Mouse (Mus musculus) heart, embryonic 11.5 days (tissue): ENCODE data around the gene Serping1. TPM values are rescaled to one million over a fixed set of nuclear protein-coding genes. Genes with fewer than 3 reads are reported as not detected.

Experiments used
- ATAC-seq: fragments of 200-750 bp; cut with Nextera tagmentation; replicated peaks from 2 replicates; pipeline ENCODE4 v1.8.0; 2017; ENCODE audit warnings: moderate library complexity; ENCODE audit not compliant: insufficient number of reproducible peaks, low FRiP score, low TSS enrichment
- H3K27ac ChIP-seq: fragments of 300-500 bp; sonication (generic); 2 replicates; pipeline ENCODE4 v1.5.1; 2014; ENCODE audit warnings: mild to moderate bottlenecking, low read depth, low read length
- H3K27me3 ChIP-seq: fragments of 300-500 bp; sonication (generic); 2 replicates; pipeline ENCODE4 v1.6.1; 2014; ENCODE audit warnings: mild to moderate bottlenecking, low read length, mixed read lengths; ENCODE audit not compliant: control insufficient read depth, insufficient read depth
- H3K36me3 ChIP-seq: fragments of 300-500 bp; sonication (generic); 2 replicates; pipeline ENCODE4 v1.6.1; 2014; ENCODE audit warnings: mild to moderate bottlenecking, low read length, moderate library complexity, mixed read lengths; ENCODE audit not compliant: control insufficient read depth, insufficient read depth
- H3K4me1 ChIP-seq: fragments of 300-500 bp; sonication (generic); 2 replicates; pipeline ENCODE4 v1.6.1; 2014; ENCODE audit warnings: low read length; ENCODE audit not compliant: control insufficient read depth, insufficient read depth
- H3K4me2 ChIP-seq: fragments of 300-500 bp; sonication (generic); 2 replicates; pipeline ENCODE4 v1.6.1; 2014; ENCODE audit warnings: mild to moderate bottlenecking, moderate library complexity
- H3K4me3 ChIP-seq: fragments of 300-500 bp; sonication (generic); 2 replicates; pipeline ENCODE4 v1.5.1; 2014; ENCODE audit warnings: low read depth, low read length
- H3K9ac ChIP-seq: fragments of 300-500 bp; sonication (generic); 2 replicates; pipeline ENCODE4 v1.6.1; 2014; ENCODE audit warnings: mild to moderate bottlenecking, low read depth, low read length, moderate library complexity
- H3K9me3 ChIP-seq: fragments of 300-500 bp; sonication (generic); replicated peaks from 2 replicates; pipeline ENCODE4 v1.6.1; 2016; ENCODE audit warnings: low read length; ENCODE audit not compliant: control insufficient read depth
- WGBS: fragments of 180-500 bp; shearing (Covaris S2); extraction: QIAGEN DNeasy Blood & Tissue Kit; methylation state at CpG from one replicate; pipeline ENCODE4 v1.1.7; 2014; ENCODE audit not compliant: insufficient replicate concordance; 5-methylcytosine and 5-hydroxymethylcytosine counted together
- polyA plus RNA-seq: library from polyadenylated mRNA; unstranded; fragments of >200 nt; fragmentation: Nextera tagmentation; extraction: Ambion mirVana; gene quantifications from 2 replicates; pipeline ENCODE4 v1.2.1, GENCODE M21; 2014

The Serping1 gene
- polyA plus RNA-seq, 1 experiment from 2014 or later = 41.8 TPM

DNA sequence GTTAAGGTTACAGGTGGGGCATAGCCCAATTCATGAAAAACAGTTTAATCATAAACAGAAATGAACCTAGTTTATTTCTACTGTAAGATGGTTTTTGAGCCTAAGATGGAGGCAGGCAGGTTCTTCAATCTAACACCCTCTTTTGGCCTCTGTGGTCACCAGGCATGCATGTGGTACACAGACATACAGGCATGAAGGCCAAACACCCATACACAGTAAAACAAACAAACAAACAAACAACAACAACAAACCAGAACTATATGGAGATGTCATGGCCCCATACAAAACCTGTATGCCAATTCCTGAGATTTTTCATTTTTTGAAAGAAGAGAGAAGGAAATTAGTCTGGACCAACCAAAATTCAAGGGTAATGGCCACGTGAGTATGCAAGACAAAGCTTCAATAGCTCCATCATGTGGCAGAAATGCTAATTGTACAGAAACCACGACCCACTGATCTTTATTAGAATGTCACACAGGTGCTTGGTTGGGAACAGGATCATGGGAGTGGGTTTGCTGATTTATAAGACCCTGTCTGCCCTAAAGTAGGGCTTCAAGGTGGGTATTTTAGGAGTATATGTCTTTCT is 16.6 kb downstream of the Serping1 start:
- H3K9ac ChIP-seq = no peak overlapping the region
- H3K4me2 ChIP-seq = no peak overlapping the region
- no peak overlapping the region for H3K4me3 ChIP-seq
- H3K27ac ChIP-seq = no peak overlapping the region
- no peak for ATAC-seq
- no peaks in the 10 kb centered on the region for H3K4me1 ChIP-seq
- H3K36me3 ChIP-seq = no peaks in the 10 kb centered on the region
- WGBS = 2% methylated on average over 2 of the region's 2 CpGs
- no peaks in the 10 kb centered on the region for H3K9me3 ChIP-seq
- H3K27me3 ChIP-seq = no peaks in the 10 kb centered on the region

DNA sequence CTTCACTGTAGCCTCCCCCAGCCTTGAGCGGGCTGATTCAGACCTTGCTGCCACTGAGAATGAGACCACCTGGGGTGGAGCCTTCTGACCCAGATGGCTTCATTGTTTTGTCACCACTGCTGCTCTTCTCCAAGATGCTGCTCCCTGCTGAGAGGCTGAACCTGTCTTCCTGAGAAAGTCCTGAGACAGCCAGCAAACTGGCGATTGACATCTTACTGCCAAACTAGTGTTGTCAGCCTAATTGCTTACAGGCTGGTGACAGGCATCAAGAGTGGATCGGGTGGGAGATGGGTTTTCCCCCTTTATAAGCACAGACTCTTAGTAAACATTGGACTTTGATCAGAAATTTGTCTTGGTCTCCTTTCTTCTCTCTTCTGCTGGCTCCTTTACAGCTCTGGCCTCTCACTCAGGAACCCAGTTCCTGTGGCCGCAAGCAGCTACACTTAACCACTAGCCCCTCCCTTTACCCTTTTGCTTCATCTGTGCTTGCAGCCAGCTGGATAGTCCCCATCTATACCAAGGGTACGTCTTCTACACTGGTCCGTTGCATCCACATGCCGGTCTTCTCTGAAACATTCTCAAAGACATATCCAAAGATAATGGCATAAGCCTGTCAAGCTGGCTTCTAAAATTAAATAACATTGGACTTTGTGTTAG is 18.1 kb downstream of the Serping1 start:
- ATAC-seq = no peak
- 52% methylated on average over 7 of the region's 7 CpGs for WGBS
- Histone ChIP-seq H3K36me3 (no peaks in the 10 kb centered on the region), H3K4me3 (no peak overlapping the region), H3K27ac (no peak overlapping the region), H3K27me3 (no peaks in the 10 kb centered on the region), H3K4me1 (no peaks in the 10 kb centered on the region), H3K9me3 (no peaks in the 10 kb centered on the region), H3K9ac (no peak overlapping the region), H3K4me2 (no peak overlapping the region)

DNA sequence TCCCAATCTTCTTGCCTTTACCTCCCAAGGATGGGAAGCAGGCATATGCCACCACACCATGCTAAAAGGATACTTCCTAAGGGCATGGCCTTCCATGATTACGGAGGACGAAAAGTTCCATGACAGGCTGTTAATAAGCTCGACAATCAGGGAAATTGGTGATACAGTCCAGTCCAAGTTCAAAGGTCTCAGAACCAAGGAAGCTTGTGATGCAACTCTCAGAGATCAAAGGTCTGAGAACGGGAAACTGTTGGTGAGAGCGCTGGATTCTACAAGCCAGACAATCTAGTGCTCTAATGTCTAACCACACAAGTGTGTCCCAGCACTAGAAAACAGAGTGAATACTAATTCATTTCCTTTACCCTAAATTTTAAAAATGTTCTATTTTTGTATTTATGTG is 19.0 kb downstream of the Serping1 start:
- no peak overlapping the region for H3K27ac ChIP-seq
- no peaks in the 10 kb centered on the region for H3K4me1 ChIP-seq
- 68% methylated on average over 5 of the region's 5 CpGs for WGBS

DNA sequence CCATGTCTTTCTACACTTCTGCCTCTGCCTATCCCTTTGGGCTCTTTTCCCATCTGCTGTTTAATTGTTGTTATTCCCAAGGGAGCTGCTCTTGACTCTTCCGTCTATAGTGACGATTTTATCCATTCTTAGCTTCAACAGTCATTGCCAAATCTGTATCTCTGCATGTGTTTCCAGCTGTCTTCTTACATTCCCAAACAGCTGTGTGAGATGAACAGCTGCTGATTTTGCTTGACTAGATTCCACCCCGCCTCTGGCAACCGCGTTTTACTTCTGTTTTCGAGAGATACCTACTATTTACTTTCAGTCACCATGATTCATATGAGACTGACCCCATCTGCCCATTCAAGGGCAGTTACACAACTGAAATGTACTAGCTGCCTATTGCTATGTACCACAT is 25.1 kb downstream of the Serping1 start:
- Histone ChIP-seq H3K4me3 (no peak overlapping the region), H3K4me1 (no peaks in the 10 kb centered on the region; the same call in 1 of the 2 replicates), H3K27me3 (no peaks in the 10 kb centered on the region), H3K27ac (no peak overlapping the region), H3K36me3 (no peaks in the 10 kb centered on the region), H3K9ac (no peak overlapping the region), H3K4me2 (no peak overlapping the region), H3K9me3 (no peaks in the 10 kb centered on the region)
- no peak for ATAC-seq
- 69% methylated on average over 6 of the region's 6 CpGs for WGBS

More for the DNA sequence above, 19.0 kb downstream of the Serping1 start:
- H3K4me2 ChIP-seq = no peak overlapping the region
- H3K27me3 ChIP-seq = no peaks in the 10 kb centered on the region
- H3K9me3 ChIP-seq = no peaks in the 10 kb centered on the region
- H3K36me3 ChIP-seq = no peaks in the 10 kb centered on the region
- no peak overlapping the region for H3K9ac ChIP-seq
- no peak for ATAC-seq
- no peak overlapping the region for H3K4me3 ChIP-seq

DNA sequence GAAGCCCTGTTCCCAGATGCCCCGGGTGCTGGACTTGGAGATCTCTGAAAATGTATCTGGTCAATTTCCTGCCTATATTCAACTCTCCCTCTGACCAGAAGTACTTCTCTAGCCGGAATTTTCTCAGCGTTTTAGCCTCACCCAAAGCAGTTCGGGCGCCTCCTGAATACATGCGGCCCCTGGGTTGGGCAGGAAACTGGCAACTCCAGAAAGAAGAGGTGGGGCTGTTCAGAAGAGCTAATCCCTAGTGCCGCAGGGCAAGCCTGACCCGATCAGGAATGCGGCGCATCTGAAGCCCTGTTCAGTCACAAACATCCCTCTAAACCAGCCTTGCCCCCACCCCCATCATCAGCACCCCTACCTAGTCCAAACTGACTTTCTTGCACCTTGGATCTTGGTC is 31.1 kb downstream of the Serping1 start:
- Histone ChIP-seq H3K9me3 (no peaks in the 10 kb centered on the region), H3K4me1 (peaks cover 38% of the 10 kb centered on the region), H3K4me2 (peak overlapping the region; percentile 93), H3K27me3 (no peaks in the 10 kb centered on the region), H3K36me3 (no peaks in the 10 kb centered on the region; the same call in 1 of the 2 replicates), H3K4me3 (peak overlapping the region; percentile 73), H3K9ac (peak overlapping the region; percentile 97), H3K27ac (peak overlapping the region; percentile 96)
- peak; percentile 32; the same call in 1 of the 2 replicates for ATAC-seq
- under 1% methylated on average over 10 of the region's 10 CpGs for WGBS

DNA sequence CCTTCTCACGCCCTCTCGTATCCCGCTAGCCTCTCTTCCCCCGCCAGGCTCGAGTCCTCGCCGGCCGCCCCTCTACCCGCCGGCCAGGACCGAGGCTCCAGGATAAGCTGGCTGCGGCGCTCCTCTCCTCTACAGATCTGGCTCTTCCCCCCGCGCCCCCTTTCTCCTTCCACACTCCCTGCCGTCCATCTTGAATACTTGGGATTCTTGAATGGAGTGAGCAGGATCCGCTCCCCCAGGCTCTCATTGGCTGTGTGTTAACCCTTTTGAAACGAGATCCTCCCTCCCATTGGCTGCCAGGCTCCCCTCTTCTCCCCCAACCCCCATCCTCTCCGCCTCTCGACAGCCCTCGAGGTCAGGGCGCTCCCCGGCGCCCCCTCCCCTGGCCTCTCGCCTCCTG is 31.7 kb downstream of the Serping1 start, which contains the start of gene Gm19426:
TSS of gene Gm19426 (minus strand) at position 95 of the 400 bp plus-strand sequence.
- Histone ChIP-seq H3K27me3 (no peaks in the 10 kb centered on the region), H3K9ac (peak within 1 kb of the TSS; percentile 97), H3K9me3 (no peaks in the 10 kb centered on the region), H3K36me3 (no peaks in the 10 kb centered on the region; the same call in 1 of the 2 replicates), H3K4me2 (peak within 1 kb of the TSS; percentile 93), H3K27ac (peak within 1 kb of the TSS; percentile 96), H3K4me1 (peaks cover 44% of the 10 kb centered on the region), H3K4me3 (peak within 1 kb of the TSS; percentile 73)
- peak; percentile 86 for ATAC-seq
- 2% methylated on average over 25 of the region's 25 CpGs for WGBS

DNA sequence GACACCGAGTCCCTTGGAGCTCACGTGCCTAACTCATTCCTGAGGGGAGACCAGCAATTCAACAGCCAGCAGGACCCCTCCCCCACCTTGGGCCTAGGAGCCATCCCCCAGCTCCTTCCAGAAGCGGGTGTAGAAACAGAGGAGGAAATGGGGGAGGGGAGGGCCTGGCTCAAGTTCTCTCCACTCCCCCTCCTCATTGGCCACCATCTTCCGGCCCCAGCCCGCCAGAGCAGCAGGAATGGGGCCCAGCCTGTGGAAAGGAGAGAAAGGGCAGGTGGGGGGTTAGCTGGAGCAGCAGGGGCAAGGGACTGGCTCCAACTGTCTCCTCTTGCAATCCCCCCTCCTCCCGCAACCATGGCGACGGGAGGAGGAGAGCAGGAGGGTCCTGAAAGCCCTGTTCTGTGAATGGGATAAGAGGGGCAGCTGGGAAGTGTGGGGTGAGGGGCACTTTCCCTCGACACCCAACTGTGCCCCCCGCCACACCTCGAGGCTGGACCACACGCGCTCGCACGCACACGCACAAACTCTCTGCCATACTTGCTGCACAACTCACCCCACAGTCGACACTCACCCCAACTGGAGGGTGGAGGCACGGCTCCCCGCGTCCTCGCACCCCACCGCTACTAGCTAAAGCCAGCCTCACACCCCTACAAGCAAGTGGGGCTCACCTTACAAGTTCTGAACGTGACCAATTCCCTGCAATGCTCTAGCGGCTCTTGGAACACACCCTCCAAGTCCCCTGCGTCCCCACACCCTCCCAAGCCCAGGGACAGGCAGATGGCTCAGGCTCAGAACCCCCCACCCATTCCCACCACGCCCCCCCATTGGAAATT is 32.6 kb downstream of the Serping1 start:
- WGBS = under 1% methylated on average over 25 of the region's 26 CpGs
- peaks cover 51% of the 10 kb centered on the region for H3K4me1 ChIP-seq

DNA sequence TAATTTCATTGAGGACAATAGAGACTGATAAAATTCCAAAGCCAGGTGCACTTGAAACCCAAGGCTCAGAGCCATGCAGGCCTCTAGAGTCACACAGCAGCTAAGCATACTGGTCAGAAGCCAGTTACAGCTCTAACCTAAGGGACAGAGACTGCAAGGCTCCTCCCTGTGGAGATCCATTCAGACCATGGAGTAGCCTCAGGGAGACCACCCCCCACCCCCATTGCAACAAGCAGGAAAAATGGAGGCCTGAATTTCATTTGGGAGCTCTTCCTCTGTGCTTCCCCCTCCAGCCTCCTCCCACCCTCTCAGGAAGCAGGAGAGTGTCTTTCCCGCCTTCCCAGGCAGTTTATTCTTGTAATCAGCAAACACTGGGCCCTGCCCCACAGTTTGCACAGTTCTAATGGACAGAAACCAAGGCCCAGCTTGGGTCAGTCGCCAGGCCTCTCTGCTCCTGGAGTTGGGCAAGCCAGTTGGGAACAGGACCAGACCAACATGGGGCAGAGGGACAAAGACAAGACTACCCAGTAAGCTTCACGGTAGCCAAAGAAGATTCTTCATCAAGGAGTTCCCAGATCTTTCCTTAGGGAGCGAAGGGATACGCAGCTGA is 33.3 kb downstream of the Serping1 start:
- Histone ChIP-seq H3K27me3 (no peaks in the 10 kb centered on the region), H3K4me2 (peak overlapping the region; percentile 93), H3K9me3 (no peaks in the 10 kb centered on the region), H3K9ac (peak overlapping the region; percentile 97), H3K27ac (peak overlapping the region; percentile 96), H3K4me3 (peak overlapping the region; percentile 73), H3K36me3 (no peaks in the 10 kb centered on the region; the same call in 1 of the 2 replicates), H3K4me1 (peaks cover 58% of the 10 kb centered on the region)
- ATAC-seq = no peak
- 3% methylated on average over 5 of the region's 5 CpGs for WGBS

More for the DNA sequence above, 32.6 kb downstream of the Serping1 start:
- Histone ChIP-seq H3K4me2 (peak overlapping the region; percentile 93), H3K9me3 (no peaks in the 10 kb centered on the region), H3K27me3 (no peaks in the 10 kb centered on the region), H3K36me3 (no peaks in the 10 kb centered on the region; the same call in 1 of the 2 replicates), H3K4me3 (peak overlapping the region; percentile 73), H3K27ac (peak overlapping the region; percentile 96), H3K9ac (peak overlapping the region; percentile 97)
- peak; percentile 70 for ATAC-seq
